Mouse (Mus musculus) C2C12 (cell line): ENCODE data around the gene Cadps2. TPM values are rescaled to one million over a fixed set of nuclear protein-coding genes. Genes with fewer than 3 reads are reported as not detected.

Experiments used
- H3K27me3 ChIP-seq: one replicate; pipeline ENCODE4 v1.6.1; 2011; ENCODE audit not compliant: control insufficient read depth, insufficient read depth, insufficient read length
- H3K36me3 ChIP-seq: one replicate; pipeline ENCODE4 v1.6.1; 2011; ENCODE audit not compliant: control insufficient read depth, insufficient read depth
- H3K4me3 ChIP-seq: one replicate; pipeline ENCODE4 v1.5.1; 2011; ENCODE audit warnings: mild to moderate bottlenecking, control low read depth; ENCODE audit not compliant: poor library complexity, insufficient read depth, severe bottlenecking
- H3K79me2 ChIP-seq: one replicate; pipeline ENCODE4 v1.6.1; 2011; ENCODE audit not compliant: control insufficient read depth, insufficient read depth
- H3K79me3 ChIP-seq: one replicate; pipeline ENCODE4 v1.6.1; 2011; ENCODE audit warnings: low read depth, control low read depth
- H3ac ChIP-seq: one replicate; pipeline ENCODE3; 2011; ENCODE audit warnings: low read depth; ENCODE audit not compliant: control insufficient read depth, insufficient read length
- CEBPB ChIP-seq: IDR thresholded peaks from one replicate; pipeline ENCODE4 v1.6.1; 2011; ENCODE audit warnings: low read depth, mild to moderate bottlenecking, control low read depth, moderate library complexity
- CTCF ChIP-seq: IDR thresholded peaks from one replicate; pipeline ENCODE4 v1.5.1; 2011; ENCODE audit not compliant: control insufficient read depth, insufficient read depth, insufficient read length
- FOSL1 ChIP-seq: IDR thresholded peaks from one replicate; pipeline ENCODE4 v1.8.0; 2011; ENCODE audit warnings: mild to moderate bottlenecking, low read length; ENCODE audit not compliant: poor library complexity, insufficient read depth, severe bottlenecking
- MAX ChIP-seq: IDR thresholded peaks from one replicate; pipeline ENCODE4 v1.6.1; 2011; ENCODE audit warnings: mild to moderate bottlenecking, control low read depth
- MYOD1 ChIP-seq: IDR thresholded peaks from one replicate; pipeline ENCODE4 v1.6.1; 2011; ENCODE audit warnings: low read depth; ENCODE audit not compliant: control insufficient read depth, insufficient read length
- MYOG ChIP-seq: IDR thresholded peaks from one replicate; pipeline ENCODE4 v1.6.1; 2011; ENCODE audit not compliant: control insufficient read depth, insufficient read length; ENCODE audit errors: extremely low read depth
- USF1 ChIP-seq: IDR thresholded peaks from one replicate; pipeline ENCODE4 v1.6.1; 2011; ENCODE audit warnings: low read depth, mild to moderate bottlenecking, control low read depth, moderate library complexity
- long read RNA-seq, 2 experiments: library from polyadenylated mRNA; unstranded; transcript quantifications; one replicate each; pipeline ENCODE4 v2.0.0; 2019 to 2020
- polyA plus RNA-seq: library from polyadenylated mRNA; unstranded; fragments of >200 nt; fragmentation: generic; extraction: Trizol; gene quantifications from one replicate; pipeline ENCODE4 v1.2.1, GENCODE M21; 2012; ENCODE audit warnings: missing spikeins

Cadps2 gene
- polyA plus RNA-seq = not detected
- long read RNA-seq, experiment 1 = 0 reads
- long read RNA-seq, experiment 2 = 0 reads

- Histone ChIP-seq H3K36me3 (no peaks in the 10 kb centered on the region), H3K4me3 (no peak within 1 kb of the TSS), H3ac (no peak within 1 kb of the TSS), H3K27me3 (peaks cover 3% of the 10 kb centered on the region), H3K79me3 (no peaks in the 10 kb centered on the region), H3K79me2 (no peaks in the 10 kb centered on the region)
- TF ChIP-seq CEBPB (no peak), MAX (no peak), USF1 (no peak), MYOD1 (no peak), MYOG (no peak), FOSL1 (no peak), CTCF (no peak)
Observed at GRCm38 (mm10) chr6:23839009-23839811, at the start of gene Cadps2. Gene Cadps2 (minus strand): TSS chr6:23839421.

GRCm38 (mm10) chr6:23886418-23886817 is 47.2 kb upstream of the Cadps2 start:
- Histone ChIP-seq H3K4me3 (no peak overlapping the region), H3ac (no peak overlapping the region), H3K27me3 (no peaks in the 10 kb centered on the region), H3K36me3 (no peaks in the 10 kb centered on the region), H3K79me3 (no peaks in the 10 kb centered on the region), H3K79me2 (no peaks in the 10 kb centered on the region)
- TF ChIP-seq CTCF (no peak), USF1 (no peak), MAX (no peak), MYOD1 (no peak), FOSL1 (no peak), MYOG (no peak), CEBPB (no peak)

- H3K79me2 ChIP-seq = no peaks in the 10 kb centered on the region
- no peaks in the 10 kb centered on the region for H3K36me3 ChIP-seq
- H3ac ChIP-seq = no peak overlapping the region
- H3K27me3 ChIP-seq = no peaks in the 10 kb centered on the region
- no peak overlapping the region for H3K4me3 ChIP-seq
- no peaks in the 10 kb centered on the region for H3K79me3 ChIP-seq
- TF ChIP-seq MAX (no peak), CEBPB (no peak), MYOG (no peak), CTCF (no peak), MYOD1 (no peak), USF1 (no peak), FOSL1 (no peak)
Observed at GRCm38 (mm10) chr6:23876765-23877408, 37.7 kb upstream of the Cadps2 start.

- H3K36me3 ChIP-seq = no peaks in the 10 kb centered on the region
- no peaks in the 10 kb centered on the region for H3K79me2 ChIP-seq
- H3K4me3 ChIP-seq = no peak overlapping the region
- H3ac ChIP-seq = no peak overlapping the region
- no peaks in the 10 kb centered on the region for H3K79me3 ChIP-seq
- TF ChIP-seq MYOG = no peak
- TF ChIP-seq FOSL1 = no peak
- TF ChIP-seq CTCF = no peak
- TF ChIP-seq MYOD1 = no peak
- no peak for TF ChIP-seq MAX
- H3K27me3 ChIP-seq = no peaks in the 10 kb centered on the region
Observed at GRCm38 (mm10) chr6:23876363-23876762, 37.1 kb upstream of the Cadps2 start.

- TF ChIP-seq FOSL1 (no peak), CEBPB (no peak), MYOG (no peak), MYOD1 (no peak), CTCF (no peak), MAX (no peak), USF1 (no peak)
- no peak overlapping the region for H3K4me3 ChIP-seq
- H3ac ChIP-seq = no peak overlapping the region
- no peaks in the 10 kb centered on the region for H3K79me2 ChIP-seq
- no peaks in the 10 kb centered on the region for H3K27me3 ChIP-seq
- no peaks in the 10 kb centered on the region for H3K79me3 ChIP-seq
- no peaks in the 10 kb centered on the region for H3K36me3 ChIP-seq
Observed at GRCm38 (mm10) chr6:23873812-23874211, 34.6 kb upstream of the Cadps2 start.

GRCm38 (mm10) chr6:23873231-23873630 is 34.0 kb upstream of the Cadps2 start:
- Histone ChIP-seq H3K79me3 (no peaks in the 10 kb centered on the region), H3ac (no peak overlapping the region), H3K4me3 (no peak overlapping the region), H3K27me3 (no peaks in the 10 kb centered on the region), H3K36me3 (no peaks in the 10 kb centered on the region), H3K79me2 (no peaks in the 10 kb centered on the region)
- TF ChIP-seq USF1 (no peak), MYOD1 (no peak), FOSL1 (no peak), MAX (no peak), CTCF (no peak), MYOG (no peak), CEBPB (no peak)
